Mouse (Mus musculus): Measurements from ENCODE around the gene Tnfsfm13. TPM values are rescaled to one million over a fixed set of nuclear protein-coding genes. Genes with fewer than 3 reads are reported as not detected.

The Tnfsfm13 gene
- total and polyA plus RNA-seq, 3 experiments, result not detected

DNA sequence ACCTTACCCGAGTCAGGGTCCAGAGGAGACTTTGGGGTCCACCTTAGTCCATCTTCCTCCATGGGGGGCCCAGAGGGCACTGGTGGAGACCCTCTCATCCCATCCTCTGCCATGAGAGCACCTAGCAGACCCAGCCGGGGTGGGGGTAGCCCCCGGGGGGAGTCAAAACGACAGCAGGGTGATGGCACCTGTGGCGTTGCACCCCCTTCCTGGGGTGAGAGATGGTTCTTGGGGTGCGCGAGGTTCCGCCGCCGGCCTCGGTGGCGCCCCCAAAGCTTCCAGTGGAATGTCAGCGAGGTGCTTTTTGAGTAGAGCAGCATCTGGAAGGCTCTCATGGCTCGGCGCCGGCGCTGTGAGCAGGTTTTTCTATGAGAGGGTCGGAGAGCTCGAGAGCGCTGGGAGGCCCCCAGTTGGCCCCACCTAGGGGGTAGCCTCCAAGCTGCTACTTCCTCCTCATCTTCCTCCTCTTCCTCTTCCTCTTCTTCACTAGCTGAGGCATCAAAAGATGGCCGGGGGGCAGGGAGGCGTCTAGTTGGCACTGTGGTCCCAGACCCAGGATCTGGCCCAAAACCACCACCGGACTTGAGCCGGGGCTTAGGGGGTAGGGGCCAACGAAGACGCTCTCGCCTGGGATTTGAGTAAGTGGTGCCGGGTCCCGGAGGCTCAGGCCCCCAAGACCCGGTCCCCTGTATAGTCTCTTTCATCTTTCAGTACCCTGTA lies 15.6 kb downstream of the Tnfsfm13 start:
- Histone ChIP-seq H3K9me3 (replicated peaks) (no peaks in the 10 kb centered on the region), H3K27me3 (ENCODE audit: insufficient read depth, low read length) (peaks cover 19% of the 10 kb centered on the region), H3K36me3 (replicated peaks) (peaks cover 53% of the 10 kb centered on the region), H3K4me1 (ENCODE audit: insufficient read depth, low read depth, low read length) (peaks cover 67% of the 10 kb centered on the region), H3K4me3 (ENCODE audit: low read depth, low read length) (peak overlapping the region; percentile 85)
- DNase-seq (ENCODE audit: low spot score), result no peak
- no peak for ATAC-seq (ENCODE audit: extremely low read depth, insufficient number of reproducible peaks, low FRiP score, poor library complexity, severe bottlenecking)
- TF ChIP-seq GATA2 (IDR thresholded peaks at IDR 0.05; ENCODE audit: borderline replicate concordance, low read depth, low read length) (no peak), GATA1 (IDR thresholded peaks at IDR 0.05; ENCODE audit: borderline replicate concordance, low read length) (no peak), CTCF (IDR thresholded peaks at IDR 0.05; ENCODE audit: low read depth, low read length) (no peak), TAL1 (conservative IDR thresholded peaks at IDR 0.05; ENCODE audit: low read depth, low read length) (no peak), POLR2AphosphoS5 (IDR thresholded peaks at IDR 0.05; ENCODE audit: insufficient replicate concordance, low read depth, low read length) (no peak)

DNA sequence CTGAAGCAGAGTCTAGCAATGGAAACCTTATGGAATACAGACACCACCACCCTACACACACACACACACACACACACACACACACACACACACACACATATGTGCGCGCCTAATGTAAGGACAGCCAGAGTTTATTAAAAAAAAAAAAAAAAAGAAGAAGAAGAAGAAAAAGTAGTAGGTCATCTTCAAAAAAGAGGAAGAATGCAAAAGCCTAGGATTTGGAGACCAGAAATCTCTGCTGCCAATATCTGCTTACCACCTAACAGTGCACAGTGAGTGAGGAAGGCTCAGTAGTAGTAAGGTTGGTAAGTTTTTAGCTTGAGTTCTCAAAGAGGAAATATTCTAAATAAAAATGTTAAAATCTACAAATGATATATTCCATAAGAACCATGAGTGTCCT lies 16.8 kb downstream of the Tnfsfm13 start:
- H3K36me3 ChIP-seq (replicated peaks), result peaks cover 64% of the 10 kb centered on the region
- TF ChIP-seq GATA2 (IDR thresholded peaks at IDR 0.05; ENCODE audit: borderline replicate concordance, low read depth, low read length) (no peak), GATA1 (IDR thresholded peaks at IDR 0.05; ENCODE audit: borderline replicate concordance, low read length) (no peak), CTCF (IDR thresholded peaks at IDR 0.05; ENCODE audit: low read depth, low read length) (no peak), POLR2AphosphoS5 (IDR thresholded peaks at IDR 0.05; ENCODE audit: insufficient replicate concordance, low read depth, low read length) (no peak), TAL1 (conservative IDR thresholded peaks at IDR 0.05; ENCODE audit: low read depth, low read length) (no peak)
- H3K9me3 ChIP-seq (replicated peaks), result no peaks in the 10 kb centered on the region
- peaks cover 68% of the 10 kb centered on the region for H3K4me1 ChIP-seq (ENCODE audit: insufficient read depth, low read depth, low read length)
- no peak for ATAC-seq (ENCODE audit: extremely low read depth, insufficient number of reproducible peaks, low FRiP score, poor library complexity, severe bottlenecking)
- no peak for DNase-seq (ENCODE audit: low spot score)
- peaks cover 8% of the 10 kb centered on the region for H3K27me3 ChIP-seq (ENCODE audit: insufficient read depth, low read length)
- no peak overlapping the region; the same call in 1 of the 2 replicates for H3K4me3 ChIP-seq (ENCODE audit: low read depth, low read length)

DNA sequence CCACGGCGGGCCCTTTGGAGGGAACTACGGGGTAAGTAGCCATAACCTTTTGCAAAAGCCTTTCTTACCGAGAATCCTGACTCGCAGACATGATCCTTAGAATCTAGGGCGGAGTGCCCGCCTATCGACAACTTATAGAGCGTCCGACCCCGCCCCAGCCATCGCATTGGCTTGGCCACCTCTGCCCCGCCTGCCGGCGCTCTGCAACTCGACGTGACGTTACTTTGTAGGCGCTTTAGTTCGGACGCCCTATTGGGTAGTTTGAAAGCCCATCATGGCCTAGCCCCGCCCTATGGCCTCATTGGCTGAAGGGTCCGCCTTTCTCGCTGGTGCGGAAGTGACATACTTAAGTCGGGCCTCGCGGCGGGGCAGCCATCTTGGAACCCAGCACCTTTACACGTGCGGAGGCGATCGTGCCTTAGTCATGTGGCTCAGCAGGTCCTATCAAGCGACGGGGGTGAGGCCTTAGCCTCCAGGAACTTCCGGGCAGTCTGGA lies 23.6 kb downstream of the Tnfsfm13 start, which contains the start of gene Eif4a1:
Gene Eif4a1, minus strand, starts transcription at position 213 of the 496 bp plus-strand sequence.
- H3K9me3 ChIP-seq (replicated peaks), result no peaks in the 10 kb centered on the region
- peaks cover 62% of the 10 kb centered on the region for H3K4me1 ChIP-seq (ENCODE audit: insufficient read depth, low read depth, low read length)
- DNase-seq (ENCODE audit: low spot score), result peak; percentile 94
- peaks cover 93% of the 10 kb centered on the region for H3K36me3 ChIP-seq (replicated peaks)
- H3K4me3 ChIP-seq (ENCODE audit: low read depth, low read length), result peak within 1 kb of the TSS; percentile 100
- ATAC-seq (ENCODE audit: extremely low read depth, insufficient number of reproducible peaks, low FRiP score, poor library complexity, severe bottlenecking), result peak; percentile 96
- TF ChIP-seq GATA1 (IDR thresholded peaks at IDR 0.05; ENCODE audit: borderline replicate concordance, low read length) (no peak), TAL1 (conservative IDR thresholded peaks at IDR 0.05; ENCODE audit: low read depth, low read length) (no peak), POLR2AphosphoS5 (IDR thresholded peaks at IDR 0.05; ENCODE audit: insufficient replicate concordance, low read depth, low read length) (no peak; the same call in 1 of the 2 replicates), GATA2 (IDR thresholded peaks at IDR 0.05; ENCODE audit: borderline replicate concordance, low read depth, low read length) (no peak), CTCF (IDR thresholded peaks at IDR 0.05; ENCODE audit: low read depth, low read length) (no peak)
- no peaks in the 10 kb centered on the region for H3K27me3 ChIP-seq (ENCODE audit: insufficient read depth, low read length)

DNA sequence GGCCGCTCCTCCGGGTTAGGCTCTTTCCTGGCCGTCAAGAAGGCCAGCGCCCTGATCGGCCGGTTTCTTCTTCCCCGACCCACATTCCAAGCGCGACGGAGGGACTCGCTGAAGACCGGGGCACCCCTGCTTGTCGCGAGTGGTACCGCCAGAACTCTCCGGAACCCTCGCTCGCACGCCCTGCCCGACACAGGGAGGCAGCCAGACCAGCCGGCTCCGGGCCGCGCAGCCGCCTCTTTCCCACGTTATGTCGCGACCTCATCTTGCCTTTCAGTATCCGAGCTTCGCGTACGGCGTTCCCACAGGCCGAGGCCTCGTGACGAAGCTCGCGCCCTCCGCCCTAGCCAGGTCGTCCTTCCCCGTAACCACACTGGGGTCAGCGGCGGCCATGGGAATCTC lies 24.2 kb downstream of the Tnfsfm13 start:
- H3K4me3 ChIP-seq (ENCODE audit: low read depth, low read length), result peak overlapping the region; percentile 100
- no peaks in the 10 kb centered on the region for H3K9me3 ChIP-seq (replicated peaks)
- H3K36me3 ChIP-seq (replicated peaks), result peaks cover 88% of the 10 kb centered on the region
- H3K27me3 ChIP-seq (ENCODE audit: insufficient read depth, low read length), result no peaks in the 10 kb centered on the region
- peaks cover 60% of the 10 kb centered on the region for H3K4me1 ChIP-seq (ENCODE audit: insufficient read depth, low read depth, low read length)
- ATAC-seq (ENCODE audit: extremely low read depth, insufficient number of reproducible peaks, low FRiP score, poor library complexity, severe bottlenecking), result no peak
- no peak for TF ChIP-seq CTCF (IDR thresholded peaks at IDR 0.05; ENCODE audit: low read depth, low read length)
- TF ChIP-seq POLR2AphosphoS5 (IDR thresholded peaks at IDR 0.05; ENCODE audit: insufficient replicate concordance, low read depth, low read length), result no peak
- no peak for TF ChIP-seq TAL1 (conservative IDR thresholded peaks at IDR 0.05; ENCODE audit: low read depth, low read length)
- no peak for TF ChIP-seq GATA1 (IDR thresholded peaks at IDR 0.05; ENCODE audit: borderline replicate concordance, low read length)
- TF ChIP-seq GATA2 (IDR thresholded peaks at IDR 0.05; ENCODE audit: borderline replicate concordance, low read depth, low read length), result no peak
- no peak for DNase-seq (ENCODE audit: low spot score)

DNA sequence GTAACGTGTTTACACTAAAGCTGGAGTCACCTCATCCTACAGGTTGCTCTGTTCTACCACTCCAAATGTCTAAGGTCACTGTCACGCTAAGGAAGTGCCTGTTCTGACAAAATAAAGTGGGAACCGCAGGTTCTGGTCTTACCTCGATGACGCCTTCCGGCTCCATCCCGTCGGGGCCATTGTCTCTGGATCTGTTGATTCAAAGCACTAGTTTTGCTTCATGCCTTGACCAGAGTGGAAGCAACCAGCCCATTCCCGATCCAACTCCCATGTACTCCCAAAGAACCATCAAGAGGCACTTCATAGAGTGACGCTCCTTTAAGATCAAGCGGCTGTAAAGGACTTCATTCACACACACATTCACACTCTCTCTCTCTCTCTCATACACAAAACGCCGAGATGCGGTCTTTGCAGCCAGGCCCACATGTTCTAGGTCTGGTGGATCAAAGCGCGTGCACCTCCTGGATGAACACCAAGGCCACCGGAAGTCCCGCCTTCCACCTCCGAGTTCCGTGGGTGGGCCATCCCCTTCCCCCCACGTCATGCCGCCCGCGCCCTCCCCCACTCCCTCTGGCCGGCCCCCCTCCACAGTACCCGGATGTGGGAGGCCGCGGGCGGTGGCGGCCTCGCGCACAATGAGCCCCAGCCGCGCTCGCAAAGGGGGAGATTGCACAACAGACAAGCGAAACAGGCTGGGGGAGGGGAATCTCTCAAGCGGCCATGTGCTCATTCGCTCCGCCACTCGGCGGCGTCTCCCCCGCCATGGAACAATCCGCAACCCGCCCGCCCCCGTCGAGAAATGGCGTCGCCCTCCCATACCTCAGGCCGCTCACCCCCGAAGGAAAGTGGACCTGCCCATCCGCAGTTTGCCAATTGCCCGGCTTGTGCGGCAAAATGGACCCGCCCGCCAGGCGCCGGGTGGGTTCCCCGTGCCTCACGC lies 24.8 kb downstream of the Tnfsfm13 start:
- Histone ChIP-seq H3K36me3 (replicated peaks) (peaks cover 88% of the 10 kb centered on the region), H3K9me3 (replicated peaks) (no peaks in the 10 kb centered on the region), H3K4me1 (ENCODE audit: insufficient read depth, low read depth, low read length) (peaks cover 61% of the 10 kb centered on the region), H3K27me3 (ENCODE audit: insufficient read depth, low read length) (no peaks in the 10 kb centered on the region), H3K4me3 (ENCODE audit: low read depth, low read length) (peak overlapping the region; percentile 100)
- DNase-seq (ENCODE audit: low spot score) (peak; percentile 95), ATAC-seq (ENCODE audit: extremely low read depth, insufficient number of reproducible peaks, low FRiP score, poor library complexity, severe bottlenecking) (peak; percentile 22; the same call in 1 of the 2 replicates)
- peak; percentile 83 for TF ChIP-seq POLR2AphosphoS5 (IDR thresholded peaks at IDR 0.05; ENCODE audit: insufficient replicate concordance, low read depth, low read length)
- no peak for TF ChIP-seq CTCF (IDR thresholded peaks at IDR 0.05; ENCODE audit: low read depth, low read length)

DNA sequence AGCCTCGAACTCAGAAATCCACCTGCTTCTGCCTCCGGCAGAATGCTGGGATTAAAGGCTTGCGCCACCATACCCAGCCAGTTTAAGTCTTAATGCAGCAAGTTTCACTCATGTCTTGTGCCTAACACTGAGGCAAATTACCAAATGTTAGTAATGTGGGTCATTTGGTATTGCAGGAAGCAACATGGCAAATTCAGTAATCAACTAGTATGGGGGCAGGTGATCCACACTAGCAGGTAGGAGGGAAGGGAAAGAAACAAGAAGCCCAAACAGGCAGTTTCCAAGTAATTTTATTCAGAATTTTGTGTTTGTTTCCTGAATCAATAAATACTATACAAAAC lies 29.3 kb downstream of the Tnfsfm13 start:
- ATAC-seq (ENCODE audit: extremely low read depth, insufficient number of reproducible peaks, low FRiP score, poor library complexity, severe bottlenecking), result no peak
- no peaks in the 10 kb centered on the region for H3K27me3 ChIP-seq (ENCODE audit: insufficient read depth, low read length)
- no peaks in the 10 kb centered on the region for H3K9me3 ChIP-seq (replicated peaks)
- no peak overlapping the region for H3K4me3 ChIP-seq (ENCODE audit: low read depth, low read length)
- peaks cover 69% of the 10 kb centered on the region for H3K4me1 ChIP-seq (ENCODE audit: insufficient read depth, low read depth, low read length)
- peaks cover 82% of the 10 kb centered on the region for H3K36me3 ChIP-seq (replicated peaks)
- DNase-seq (ENCODE audit: low spot score), result no peak
- TF ChIP-seq POLR2AphosphoS5 (IDR thresholded peaks at IDR 0.05; ENCODE audit: insufficient replicate concordance, low read depth, low read length) (no peak), GATA2 (IDR thresholded peaks at IDR 0.05; ENCODE audit: borderline replicate concordance, low read depth, low read length) (no peak), CTCF (IDR thresholded peaks at IDR 0.05; ENCODE audit: low read depth, low read length) (no peak), GATA1 (IDR thresholded peaks at IDR 0.05; ENCODE audit: borderline replicate concordance, low read length) (no peak), TAL1 (conservative IDR thresholded peaks at IDR 0.05; ENCODE audit: low read depth, low read length) (no peak)

All from G1E (cell line).